Mouse (Mus musculus): ENCODE data around the gene Zbtb12.

The Zbtb12 gene

DNA sequence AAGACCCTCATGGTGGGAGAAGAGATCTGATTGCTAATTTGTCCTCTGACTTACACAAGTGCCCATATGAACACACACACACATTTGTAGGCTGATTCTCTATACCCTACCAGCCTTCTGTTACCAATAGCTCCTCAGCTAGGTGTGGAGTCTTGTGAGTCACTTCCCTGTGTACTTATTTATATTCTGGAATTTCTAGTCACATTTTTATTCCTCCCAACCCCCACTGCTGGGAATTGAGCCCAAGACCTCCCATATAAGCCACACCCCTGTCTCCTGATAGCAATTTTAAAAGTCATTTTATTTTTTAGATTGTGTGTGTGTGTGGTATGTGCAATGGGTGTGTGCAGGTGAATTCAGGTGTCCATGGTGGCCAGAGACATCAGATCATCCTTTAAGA is 65.1 kb downstream of the Zbtb12 start:
- DNase-seq (ENCODE audit: low spot score in 2 of 2): no peak
